Mouse (Mus musculus): ENCODE measurements around the gene Ctsm.
"Not testable (repeated sequence)": the region's sequence is repeated elsewhere in the genome, so short reads cannot be mapped to it uniquely, and the experiment has no call there.

Ctsm gene

DNA sequence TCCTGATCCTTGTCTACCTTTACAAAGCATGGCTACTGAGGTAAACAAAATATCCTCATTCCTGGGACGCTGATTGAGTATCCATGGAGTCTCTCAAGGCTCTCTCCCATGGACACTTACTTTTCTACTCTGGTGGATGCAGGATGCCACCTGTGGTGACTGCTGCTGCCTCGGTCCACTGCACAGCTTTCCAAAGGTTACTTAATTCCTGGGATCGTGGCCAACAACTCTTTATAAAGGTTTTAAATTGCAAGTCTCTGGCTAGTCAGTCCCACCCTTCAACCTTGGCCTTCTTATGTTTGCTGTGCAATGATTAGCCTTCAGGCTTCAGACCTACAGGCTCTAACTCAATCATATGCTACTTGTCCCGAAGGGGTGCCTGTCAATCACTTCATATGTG is at the start of gene Ctsm:
Gene Ctsm (minus strand): TSS at position 209 of the 400 bp plus-strand sequence.
- in situ Hi-C loops (cut with MboI, MseI) = no loop called here

DNA sequence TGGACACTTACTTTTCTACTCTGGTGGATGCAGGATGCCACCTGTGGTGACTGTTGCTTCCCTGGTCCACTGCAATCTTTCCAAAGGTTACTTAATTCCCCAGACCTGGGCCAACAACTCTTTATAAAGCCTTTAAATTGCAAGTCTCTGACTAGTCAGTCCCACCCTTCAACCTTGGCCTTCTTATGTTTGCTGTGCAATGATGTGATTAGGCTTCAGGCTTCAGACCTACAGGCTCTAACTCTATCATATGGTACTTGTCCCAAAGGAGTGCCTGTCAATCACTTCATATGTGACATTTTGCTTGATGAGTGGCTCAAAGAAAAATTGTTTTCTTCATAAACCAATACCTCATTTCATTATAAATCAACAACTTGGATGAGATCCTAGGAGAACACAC is 28.4 kb upstream of the Ctsm start, which contains the start of gene Cts3:
Gene Cts3 (minus strand): TSS at position 101 of the 400 bp plus-strand sequence.
- in situ Hi-C loops (cut with MboI, MseI) = no loop called here

DNA sequence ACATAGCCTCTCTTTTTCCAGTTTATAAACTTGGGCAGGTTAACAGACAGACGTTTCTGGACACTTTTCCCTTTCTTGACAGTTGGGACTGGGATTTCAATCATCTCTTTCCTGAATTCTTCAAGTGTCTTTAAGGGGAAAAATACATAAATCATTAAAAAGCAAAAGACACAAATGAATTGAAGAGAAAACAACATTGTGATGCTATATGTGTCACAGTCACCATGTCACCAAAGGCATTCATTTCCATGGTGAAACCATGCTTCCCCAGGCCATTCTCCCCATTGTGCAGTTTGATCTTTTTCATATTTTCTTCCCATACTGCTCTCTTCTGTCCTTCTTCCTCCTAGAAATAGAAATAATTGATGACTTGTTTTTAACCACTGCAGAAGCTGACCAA is 26.4 kb upstream of the Ctsm start, which contains the start of gene Gm49352:
Gene Gm49352 (minus strand): TSS at position 101 of the 400 bp plus-strand sequence.
- in situ Hi-C loops (cut with MboI, MseI) = not testable (repeated sequence)

All from T-helper 2 cell (primary cell).